Mouse (Mus musculus): ENCODE results near the gene Cnfn. TPM values are rescaled to one million over a fixed set of nuclear protein-coding genes. Genes with fewer than 3 reads are reported as not detected.
A peak's percentile ranks its signal among the peaks of the same experiment; 100 is the strongest.
"Not testable (repeated sequence)": the region's sequence is repeated elsewhere in the genome, so short reads cannot be mapped to it uniquely, and the experiment has no call there.

Gene Cnfn
- polyA plus RNA-seq, 1 experiment from 2014 or later = not detected

DNA sequence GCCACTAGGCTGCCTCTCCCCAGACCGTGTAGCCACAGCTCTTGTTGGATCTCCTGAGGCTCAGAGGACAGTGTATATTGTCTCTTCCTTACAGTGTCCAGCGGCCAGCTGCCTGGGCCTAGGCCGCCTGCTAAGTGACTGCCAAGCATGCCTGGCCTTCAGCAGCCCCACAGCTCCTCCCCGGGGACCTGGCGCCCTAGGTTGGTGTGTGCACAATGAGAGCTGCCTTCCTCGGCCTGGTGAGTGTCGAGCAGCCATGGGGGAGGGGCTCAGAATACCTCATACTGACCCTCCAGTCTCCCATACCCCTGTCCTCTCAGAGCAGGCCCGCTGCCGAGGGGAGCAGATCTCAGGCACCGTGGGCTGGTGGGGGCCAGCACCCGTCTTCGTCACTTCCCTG is 35.1 kb downstream of the Cnfn start:
- H3K4me2 ChIP-seq = no peak overlapping the region
- H3K9ac ChIP-seq (ENCODE audit: low read depth, low read length) = no peak overlapping the region
- ATAC-seq (replicated peaks; ENCODE audit: insufficient number of reproducible peaks, low FRiP score, low TSS enrichment) = peak; percentile 13; the same call in 1 of the 2 replicates
- H3K9me3 ChIP-seq (replicated peaks; ENCODE audit: control insufficient read depth, low read length) = no peaks in the 10 kb centered on the region
- H3K4me3 ChIP-seq (ENCODE audit: low read depth, low read length) = no peak overlapping the region
- no peaks in the 10 kb centered on the region for H3K27me3 ChIP-seq (ENCODE audit: control insufficient read depth, insufficient read depth, low read length)
- no peak overlapping the region for H3K27ac ChIP-seq (ENCODE audit: low read depth, low read length)
- H3K4me1 ChIP-seq (ENCODE audit: control insufficient read depth, insufficient read depth, low read length) = no peaks in the 10 kb centered on the region
- H3K36me3 ChIP-seq (ENCODE audit: control insufficient read depth, insufficient read depth, low read length) = peaks cover 11% of the 10 kb centered on the region
- 82% methylated on average over 12 of the region's 12 CpGs for WGBS (ENCODE audit: insufficient replicate concordance)

DNA sequence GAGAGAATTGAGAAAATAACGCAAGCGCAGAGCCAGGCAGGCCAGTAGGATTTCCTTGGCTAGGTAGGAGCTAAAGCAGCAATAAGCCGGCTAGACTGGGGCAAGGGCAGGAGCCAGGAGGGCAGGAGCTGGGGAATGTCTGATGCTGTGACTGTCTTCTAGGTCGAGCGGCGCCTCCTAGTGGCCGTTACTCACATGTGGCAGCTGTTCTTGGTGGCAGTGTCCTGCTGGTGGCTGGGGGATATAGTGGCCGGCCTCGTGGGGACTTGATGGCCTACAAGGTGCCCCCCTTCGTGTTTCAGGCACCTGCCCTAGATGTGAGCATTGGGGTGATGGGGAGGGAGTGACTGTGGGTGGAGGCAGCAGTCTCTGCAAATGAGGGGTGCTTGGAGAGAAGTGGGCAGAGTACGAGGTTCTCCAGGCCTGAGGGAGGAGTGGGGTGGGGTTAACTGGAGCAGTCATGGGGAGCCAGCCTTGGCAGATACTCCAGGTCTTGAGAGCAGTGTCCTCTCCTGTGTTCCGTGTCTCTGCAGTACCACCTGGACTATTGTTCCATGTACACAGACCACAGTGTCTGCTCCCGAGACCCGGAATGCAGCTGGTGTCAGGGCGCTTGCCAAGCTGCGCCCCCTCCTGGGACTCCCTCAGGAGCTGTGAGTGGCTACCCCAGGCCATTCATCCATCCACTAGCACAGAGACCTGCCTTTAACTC is 35.8 kb downstream of the Cnfn start:
- no peaks in the 10 kb centered on the region for H3K4me1 ChIP-seq (ENCODE audit: control insufficient read depth, insufficient read depth, low read length)
- peak; percentile 48; the same call in 1 of the 2 replicates for ATAC-seq (replicated peaks; ENCODE audit: insufficient number of reproducible peaks, low FRiP score, low TSS enrichment)

DNA sequence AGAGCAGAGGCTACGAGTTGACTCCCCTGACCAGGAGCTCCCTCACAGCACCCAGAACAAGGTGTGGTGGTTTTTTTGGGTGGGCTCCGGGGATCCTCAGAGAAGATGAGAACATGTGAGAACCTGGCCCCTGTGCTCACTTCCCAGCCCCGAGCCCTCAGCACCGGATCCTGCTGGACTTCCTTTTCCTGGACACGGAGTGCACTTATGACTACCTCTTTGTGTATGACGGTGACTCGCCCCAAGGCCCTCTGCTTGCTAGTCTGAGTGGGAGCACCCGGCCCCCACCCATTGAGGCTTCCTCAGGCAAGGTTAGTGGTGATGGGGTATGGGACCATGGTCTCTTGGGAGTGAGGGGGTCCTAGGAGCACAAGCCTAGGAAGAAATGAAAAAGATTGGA is 43.3 kb downstream of the Cnfn start:
- no peaks in the 10 kb centered on the region for H3K9me3 ChIP-seq (replicated peaks; ENCODE audit: control insufficient read depth, low read length)
- peaks cover 10% of the 10 kb centered on the region for H3K4me1 ChIP-seq (ENCODE audit: control insufficient read depth, insufficient read depth, low read length)
- H3K36me3 ChIP-seq (ENCODE audit: control insufficient read depth, insufficient read depth, low read length) = peaks cover 7% of the 10 kb centered on the region
- H3K27ac ChIP-seq (ENCODE audit: low read depth, low read length) = no peak overlapping the region
- H3K4me3 ChIP-seq (ENCODE audit: low read depth, low read length) = no peak overlapping the region
- no peak for ATAC-seq (replicated peaks; ENCODE audit: insufficient number of reproducible peaks, low FRiP score, low TSS enrichment)
- H3K9ac ChIP-seq (ENCODE audit: low read depth, low read length) = no peak overlapping the region
- WGBS (ENCODE audit: insufficient replicate concordance) = 77% methylated on average over 8 of the region's 8 CpGs
- H3K4me2 ChIP-seq = no peak overlapping the region
- no peaks in the 10 kb centered on the region for H3K27me3 ChIP-seq (ENCODE audit: control insufficient read depth, insufficient read depth, low read length)

More for the DNA sequence above, 35.8 kb downstream of the Cnfn start:
- peaks cover 11% of the 10 kb centered on the region for H3K36me3 ChIP-seq (ENCODE audit: control insufficient read depth, insufficient read depth, low read length)
- H3K4me3 ChIP-seq (ENCODE audit: low read depth, low read length) = no peak overlapping the region
- H3K27ac ChIP-seq (ENCODE audit: low read depth, low read length) = no peak overlapping the region
- no peak overlapping the region for H3K4me2 ChIP-seq
- 38% methylated on average over 16 of the region's 16 CpGs for WGBS (ENCODE audit: insufficient replicate concordance)
- no peaks in the 10 kb centered on the region for H3K27me3 ChIP-seq (ENCODE audit: control insufficient read depth, insufficient read depth, low read length)
- no peaks in the 10 kb centered on the region for H3K9me3 ChIP-seq (replicated peaks; ENCODE audit: control insufficient read depth, low read length)
- no peak overlapping the region for H3K9ac ChIP-seq (ENCODE audit: low read depth, low read length)

DNA sequence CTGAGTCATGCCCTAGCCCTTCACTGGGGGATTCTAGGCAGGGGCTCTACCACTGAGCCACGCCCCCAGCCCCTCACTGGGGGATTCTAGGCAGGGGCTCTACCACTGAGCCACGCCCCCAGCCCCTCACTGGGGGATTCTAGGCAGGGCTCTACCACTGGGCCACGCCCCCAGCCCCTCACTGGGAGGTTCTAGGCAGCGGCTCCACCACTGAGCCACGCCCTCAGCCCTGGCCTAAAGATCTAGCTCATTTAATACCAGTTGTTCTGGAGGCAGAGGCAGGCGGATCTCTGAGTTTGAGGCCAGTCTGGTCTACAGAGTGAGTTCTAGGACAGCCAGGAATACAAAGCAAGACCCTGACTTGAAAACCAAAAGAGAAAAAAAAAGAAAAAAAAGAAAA is 44.1 kb downstream of the Cnfn start:
- H3K4me3 ChIP-seq (ENCODE audit: low read depth, low read length); H3K9ac ChIP-seq (ENCODE audit: low read depth, low read length); H3K9me3 ChIP-seq (replicated peaks; ENCODE audit: control insufficient read depth, low read length); ATAC-seq (replicated peaks; ENCODE audit: insufficient number of reproducible peaks, low FRiP score, low TSS enrichment); H3K27me3 ChIP-seq (ENCODE audit: control insufficient read depth, insufficient read depth, low read length); H3K4me2 ChIP-seq; H3K36me3 ChIP-seq (ENCODE audit: control insufficient read depth, insufficient read depth, low read length); H3K27ac ChIP-seq (ENCODE audit: low read depth, low read length): not testable (repeated sequence)
- WGBS (ENCODE audit: insufficient replicate concordance) = 83% methylated on average over 5 of the region's 6 CpGs
- peaks cover 10% of the 10 kb centered on the region for H3K4me1 ChIP-seq (ENCODE audit: control insufficient read depth, insufficient read depth, low read length)

DNA sequence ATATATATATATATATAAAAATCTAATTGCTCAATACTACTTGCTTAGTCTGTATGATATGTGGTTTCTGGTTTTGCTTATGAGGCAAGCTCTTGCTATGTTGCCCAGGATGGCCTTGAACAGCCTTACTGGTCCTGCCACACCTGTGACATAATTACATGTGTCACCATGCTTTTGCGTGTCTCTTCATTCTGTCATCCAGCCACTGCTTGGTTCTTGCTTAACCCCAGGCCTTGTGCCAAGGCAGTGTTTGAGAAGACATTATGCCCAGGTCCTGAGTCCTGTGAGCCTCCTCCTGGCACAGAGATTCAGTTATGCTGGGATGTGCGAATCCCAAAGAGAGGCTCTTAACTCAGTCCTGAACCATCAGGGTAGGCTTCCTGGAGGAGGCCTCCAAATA is 46.3 kb downstream of the Cnfn start:
- Histone ChIP-seq H3K27ac (ENCODE audit: low read depth, low read length) (no peak overlapping the region), H3K36me3 (ENCODE audit: control insufficient read depth, insufficient read depth, low read length) (no peaks in the 10 kb centered on the region), H3K4me1 (ENCODE audit: control insufficient read depth, insufficient read depth, low read length) (peaks cover 10% of the 10 kb centered on the region), H3K4me3 (ENCODE audit: low read depth, low read length) (no peak overlapping the region), H3K27me3 (ENCODE audit: control insufficient read depth, insufficient read depth, low read length) (no peaks in the 10 kb centered on the region), H3K9ac (ENCODE audit: low read depth, low read length) (no peak overlapping the region), H3K4me2 (no peak overlapping the region), H3K9me3 (replicated peaks; ENCODE audit: control insufficient read depth, low read length) (no peaks in the 10 kb centered on the region)
- no peak for ATAC-seq (replicated peaks; ENCODE audit: insufficient number of reproducible peaks, low FRiP score, low TSS enrichment)
- WGBS (ENCODE audit: insufficient replicate concordance) = 90% methylated on average over 2 of the region's 2 CpGs

DNA sequence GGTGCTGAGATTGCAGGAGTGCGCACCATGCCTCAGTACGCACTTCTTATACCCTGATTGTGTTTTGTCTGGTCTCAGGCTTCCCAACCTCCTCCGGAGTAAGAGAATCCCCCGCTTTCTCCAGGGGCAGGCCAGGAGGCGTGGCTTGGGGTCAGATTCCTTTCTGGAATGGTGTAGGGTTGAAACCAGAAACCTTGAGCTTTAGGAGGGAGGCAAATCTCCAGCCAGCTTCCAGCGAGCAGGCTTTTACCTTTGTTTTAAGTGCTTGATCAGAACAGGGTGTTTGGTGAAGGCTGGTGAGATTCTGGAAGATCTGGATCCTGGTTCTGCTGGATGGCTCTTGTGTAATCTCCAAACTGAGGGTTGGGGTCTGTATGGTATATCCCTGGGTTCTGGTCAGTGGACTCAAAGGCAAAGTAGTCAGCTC is 47.5 kb downstream of the Cnfn start:
- Histone ChIP-seq H3K36me3 (ENCODE audit: control insufficient read depth, insufficient read depth, low read length) (no peaks in the 10 kb centered on the region), H3K27me3 (ENCODE audit: control insufficient read depth, insufficient read depth, low read length) (no peaks in the 10 kb centered on the region), H3K4me2 (peak overlapping the region; percentile 56), H3K9ac (ENCODE audit: low read depth, low read length) (peak overlapping the region; percentile 43; the same call in 1 of the 2 replicates), H3K9me3 (replicated peaks; ENCODE audit: control insufficient read depth, low read length) (no peaks in the 10 kb centered on the region), H3K27ac (ENCODE audit: low read depth, low read length) (peak overlapping the region; percentile 70), H3K4me1 (ENCODE audit: control insufficient read depth, insufficient read depth, low read length) (peaks cover 17% of the 10 kb centered on the region), H3K4me3 (ENCODE audit: low read depth, low read length) (peak overlapping the region; percentile 10; the same call in 1 of the 2 replicates)
- ATAC-seq (replicated peaks; ENCODE audit: insufficient number of reproducible peaks, low FRiP score, low TSS enrichment) = peak; percentile 58; the same call in 1 of the 2 replicates
- WGBS (ENCODE audit: insufficient replicate concordance) = 7% methylated on average over 6 of the region's 6 CpGs

Other genes with a start within 250 kb of the Cnfn start
- gene Pou2f2, start 190.0 kb downstream of the Cnfn start, polyA plus RNA-seq (2014; fragmentation: Nextera tagmentation; extraction: Ambion mirVana) = 0.68 and 0.83 TPM in 2 replicates
- gene Dedd2, start 149.1 kb downstream of the Cnfn start, polyA plus RNA-seq (2014; fragmentation: Nextera tagmentation; extraction: Ambion mirVana) = 5.3 and 6.7 TPM in 2 replicates
- 2.3 and 2.7 TPM in 2 replicates for gene Zfp526, start 148.3 kb downstream of the Cnfn start, polyA plus RNA-seq (2014; fragmentation: Nextera tagmentation; extraction: Ambion mirVana)
- gene Gsk3a, start 131.9 kb downstream of the Cnfn start, polyA plus RNA-seq (2014; fragmentation: Nextera tagmentation; extraction: Ambion mirVana) = 10.4 and 11.6 TPM in 2 replicates
- gene Erf, start 119.0 kb downstream of the Cnfn start, polyA plus RNA-seq (2014; fragmentation: Nextera tagmentation; extraction: Ambion mirVana) = 20.5 and 25.0 TPM in 2 replicates
- gene Cic, start 102.0 kb downstream of the Cnfn start, polyA plus RNA-seq (2014; fragmentation: Nextera tagmentation; extraction: Ambion mirVana) = 25.0 and 31.5 TPM in 2 replicates
- 141 and 158 TPM in 2 replicates for gene Pafah1b3, start 71.7 kb downstream of the Cnfn start, polyA plus RNA-seq (2014; fragmentation: Nextera tagmentation; extraction: Ambion mirVana)
- gene Prr19, start 68.3 kb downstream of the Cnfn start, polyA plus RNA-seq (2014; fragmentation: Nextera tagmentation; extraction: Ambion mirVana) = 0.54 and 0.63 TPM in 2 replicates
- gene Tmem145, start 63.6 kb downstream of the Cnfn start, polyA plus RNA-seq (2014; fragmentation: Nextera tagmentation; extraction: Ambion mirVana) = 0.17 and 0.25 TPM in 2 replicates
- 6.2 and 6.9 TPM in 2 replicates for gene Megf8, start 52.6 kb downstream of the Cnfn start, polyA plus RNA-seq (2014; fragmentation: Nextera tagmentation; extraction: Ambion mirVana)
- gene Lipe, start 29.0 kb upstream of the Cnfn start, polyA plus RNA-seq (2014; fragmentation: Nextera tagmentation; extraction: Ambion mirVana) = 1.6 and 2.1 TPM in 2 replicates
- not detected in 2 replicates for gene Cxcl17, start 43.2 kb upstream of the Cnfn start, polyA plus RNA-seq (2014; fragmentation: Nextera tagmentation; extraction: Ambion mirVana)
- 1.9 and 2.3 TPM in 2 replicates for gene Ceacam1, start 107.9 kb upstream of the Cnfn start, polyA plus RNA-seq (2014; fragmentation: Nextera tagmentation; extraction: Ambion mirVana)
- gene Ceacam2, start 170.1 kb upstream of the Cnfn start, polyA plus RNA-seq (2014; fragmentation: Nextera tagmentation; extraction: Ambion mirVana) = not detected in 2 replicates
- not detected in 2 replicates for gene Erich4, start 246.2 kb upstream of the Cnfn start, polyA plus RNA-seq (2014; fragmentation: Nextera tagmentation; extraction: Ambion mirVana)
- gene Dmac2, start 249.7 kb upstream of the Cnfn start, polyA plus RNA-seq (2014; fragmentation: Nextera tagmentation; extraction: Ambion mirVana) = 52.3 and 60.3 TPM in 2 replicates